ENCODE assay signal across 8 mouse cellular contexts in the genomic region with DNA sequence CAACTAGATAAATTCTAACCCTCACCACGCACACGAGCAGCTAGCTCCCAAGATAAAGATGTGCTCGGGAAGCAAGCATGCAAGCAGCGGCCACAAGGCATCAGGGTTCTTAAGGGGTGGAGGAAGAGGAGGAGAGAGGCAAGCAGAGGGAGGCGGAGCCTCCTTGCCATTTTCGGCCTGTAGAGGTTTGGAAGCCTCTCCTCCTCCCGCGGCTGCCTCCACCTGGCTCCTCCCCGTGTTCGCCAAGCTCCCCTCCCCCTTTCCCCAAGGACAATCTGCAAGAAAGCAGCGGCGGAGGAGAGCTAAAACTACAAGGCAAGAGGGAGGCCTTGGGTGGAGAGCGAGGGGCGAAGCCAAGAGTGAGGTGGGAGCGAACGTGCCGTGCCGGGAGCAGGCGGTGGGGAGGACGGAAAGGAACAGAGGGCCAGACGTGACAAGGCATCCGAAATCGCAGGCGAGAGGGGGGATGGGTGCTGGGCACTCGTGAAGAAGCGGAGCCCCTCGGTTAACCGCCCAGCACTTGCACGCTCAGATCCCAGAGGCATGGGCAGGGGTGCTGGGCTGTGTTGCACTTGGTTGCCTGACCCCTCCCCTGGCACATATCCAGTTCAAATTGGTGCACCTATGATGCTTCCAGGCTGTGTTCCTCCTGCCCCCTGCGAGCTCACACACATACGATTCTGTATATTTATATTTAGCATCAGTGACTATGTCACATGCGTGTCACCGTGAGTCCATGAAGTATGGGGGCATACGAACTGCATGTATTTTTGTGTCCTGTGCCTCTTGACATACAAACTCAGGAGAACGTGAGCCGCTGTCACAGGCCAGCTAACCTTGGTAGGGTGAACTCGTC. TPM values are rescaled to one million over a fixed set of nuclear protein-coding genes. Genes with fewer than 3 reads are reported as not detected.
A peak's percentile ranks its signal among the peaks of the same experiment; 100 is the strongest.
DNase-seq lines count a peak whose midpoint lies in the region; ATAC-seq lines count a peak whose summit lies in the region.

No protein-coding gene starts in this region.

- H3K27ac ChIP-seq in brown adipose tissue, adult 24 weeks (replicated peaks; ENCODE audit: low read depth, low read length) = 0 out of 2 replicates have a peak overlapping the region, but pooled peaks have one; percentile 16
- H3K27ac ChIP-seq in heart, embryonic 12.5 days (ENCODE audit: poor library complexity, severe bottlenecking) = peak overlapping the region; percentile 80
- peak overlapping the region; percentile 90 for H3K27ac ChIP-seq in kidney, embryonic 16.5 days (ENCODE audit: low read length)

- H3K9ac ChIP-seq in heart, embryonic 12.5 days = peak overlapping the region; percentile 81
- peak overlapping the region; percentile 88 for H3K9ac ChIP-seq in kidney, embryonic 16.5 days (replicated peaks; ENCODE audit: low read length)

- H3K27me3 ChIP-seq in heart, embryonic 12.5 days (replicated peaks) = 0 out of 2 replicates have a peak, but pooled peaks cover 13% of the 10 kb centered on the region
- no peaks in the 10 kb centered on the region for H3K27me3 ChIP-seq in kidney, embryonic 16.5 days (ENCODE audit: insufficient read depth, low read length)

- peak; percentile 91 for DNase-seq in liver
- peak; percentile 76 to 81 for DNase-seq in spleen, postnatal 4 days (ENCODE audit: low spot score in 2 of 2)

- WGBS in heart, embryonic 12.5 days = 2% methylated on average over 37 of the region's 37 CpGs
- WGBS in kidney, embryonic 16.5 days = 3% methylated on average over 37 of the region's 37 CpGs

- H3K36me3 ChIP-seq in heart, embryonic 12.5 days = peaks cover 12% of the 10 kb centered on the region
- 0 out of 2 replicates have a peak, but pooled peaks cover 5% of the 10 kb centered on the region for H3K36me3 ChIP-seq in kidney, embryonic 16.5 days (ENCODE audit: insufficient read depth, low read length)

- H3K4me3 ChIP-seq in brown adipose tissue, adult 24 weeks (ENCODE audit: insufficient read depth, low read depth, low read length) = peak overlapping the region; percentile 77
- H3K4me3 ChIP-seq in heart, embryonic 12.5 days = peak overlapping the region; percentile 63
- H3K4me3 ChIP-seq in kidney, embryonic 16.5 days (ENCODE audit: low read length) = peak overlapping the region; percentile 74

- H3K9me3 ChIP-seq in heart, embryonic 12.5 days (replicated peaks) = no peaks in the 10 kb centered on the region
- no peaks in the 10 kb centered on the region for H3K9me3 ChIP-seq in kidney, embryonic 16.5 days (ENCODE audit: low read length)

- H3K4me2 ChIP-seq in heart, embryonic 12.5 days = peak overlapping the region; percentile 81
- H3K4me2 ChIP-seq in kidney, embryonic 16.5 days (replicated peaks; ENCODE audit: low read depth, low read length) = peak overlapping the region; percentile 83

- no peaks in the 10 kb centered on the region for H3K4me1 ChIP-seq in brown adipose tissue, adult 24 weeks (ENCODE audit: control insufficient read depth, insufficient read depth, insufficient read length, low read length)
- H3K4me1 ChIP-seq in heart, embryonic 12.5 days (replicated peaks) = peaks cover 38% of the 10 kb centered on the region
- H3K4me1 ChIP-seq in kidney, embryonic 16.5 days (ENCODE audit: insufficient read depth, low read length) = peaks cover 18% of the 10 kb centered on the region

- ATAC-seq in CD4-positive, CD25-positive, alpha-beta regulatory T cell, adult 4 months = peak; percentile 99
- ATAC-seq in erythroid progenitor cell, adult 5-6 weeks (replicated peaks; ENCODE audit: low FRiP score, poor library complexity, severe bottlenecking) = peak; percentile 96
- ATAC-seq in heart, embryonic 12.5 days (ENCODE audit: insufficient number of reproducible peaks, low FRiP score) = peak; percentile 94
- peak; percentile 97 for ATAC-seq in kidney, embryonic 16.5 days (ENCODE audit: low FRiP score, low TSS enrichment)
- peak; percentile 91 for ATAC-seq in monocyte, adult 5-6 weeks (replicated peaks; ENCODE audit: insufficient number of reproducible peaks, low FRiP score, low TSS enrichment, poor library complexity, severe bottlenecking)

RNA-seq across cellular contexts. Expression of a gene that starts 15.0 kb away (rescaled TPM):
- 10 to 100 TPM; 33.4 to 34.3 TPM for polyA plus RNA-seq in CD4-positive, CD25-positive, alpha-beta regulatory T cell, adult 4 months (2017; shearing (Covaris generic))
- 6.0 and 7.7 TPM in 2 replicates for polyA plus RNA-seq in brown adipose tissue, adult 24 weeks (2012; ENCODE audit: insufficient read depth, insufficient read length, missing spikeins)
- 35.0 and 47.4 TPM in 2 replicates for total RNA-seq in erythroid progenitor cell, adult 5-6 weeks (2015; ENCODE audit: low replicate concordance)
- 42.2 and 49.9 TPM in 2 replicates for total RNA-seq in erythroid progenitor cell, adult 5-6 weeks (2017; ENCODE audit: low replicate concordance)
- polyA plus RNA-seq in heart, embryonic 12.5 days (2016; fragmentation: Nextera tagmentation; extraction: Ambion mirVana) = 26.9 and 30.1 TPM in 2 replicates
- 29.9 and 31.3 TPM in 2 replicates for polyA plus RNA-seq in kidney, embryonic 16.5 days (2015; fragmentation: Nextera tagmentation; extraction: Ambion mirVana)
- total RNA-seq in monocyte, adult 5-6 weeks (2017) = 39.4 to 66.2 TPM (median 59.8 TPM) in 3 replicates

RNA-seq across cellular contexts. Expression of a gene that starts 16.1 kb away (rescaled TPM):
- 10 to 100 TPM in 1 of 2 experiments, 1 to 10 TPM in 1; 4.8 to 13.4 TPM for polyA plus RNA-seq in CD4-positive, CD25-positive, alpha-beta regulatory T cell, adult 4 months (2017; shearing (Covaris generic))
- 55.0 and 67.2 TPM in 2 replicates for polyA plus RNA-seq in brown adipose tissue, adult 24 weeks (2012; ENCODE audit: insufficient read depth, insufficient read length, missing spikeins)
- 4.3 and 8.8 TPM in 2 replicates for total RNA-seq in erythroid progenitor cell, adult 5-6 weeks (2015; ENCODE audit: low replicate concordance)
- total RNA-seq in erythroid progenitor cell, adult 5-6 weeks (2017; ENCODE audit: low replicate concordance) = 17.8 and 22.8 TPM in 2 replicates
- polyA plus RNA-seq in heart, embryonic 12.5 days (2016; fragmentation: Nextera tagmentation; extraction: Ambion mirVana) = 80.3 and 82.2 TPM in 2 replicates
- 45.7 and 45.8 TPM in 2 replicates for polyA plus RNA-seq in kidney, embryonic 16.5 days (2015; fragmentation: Nextera tagmentation; extraction: Ambion mirVana)
- total RNA-seq in monocyte, adult 5-6 weeks (2017) = 2.6 to 3.4 TPM (median 3.3 TPM) in 3 replicates

RNA-seq across cellular contexts. Expression of a gene that starts 56.9 kb away (rescaled TPM):
- polyA plus RNA-seq in CD4-positive, CD25-positive, alpha-beta regulatory T cell, adult 4 months (2017; shearing (Covaris generic)) = 10 to 100 TPM; 33.5 to 40.1 TPM
- polyA plus RNA-seq in brown adipose tissue, adult 24 weeks (2012; ENCODE audit: insufficient read depth, insufficient read length, missing spikeins) = 31.3 and 32.9 TPM in 2 replicates
- total RNA-seq in erythroid progenitor cell, adult 5-6 weeks (2015; ENCODE audit: low replicate concordance) = 8.8 and 28.8 TPM in 2 replicates
- total RNA-seq in erythroid progenitor cell, adult 5-6 weeks (2017; ENCODE audit: low replicate concordance) = 4.2 and 8.1 TPM in 2 replicates
- polyA plus RNA-seq in heart, embryonic 12.5 days (2016; fragmentation: Nextera tagmentation; extraction: Ambion mirVana) = 76.2 and 78.9 TPM in 2 replicates
- 59.6 and 60.2 TPM in 2 replicates for polyA plus RNA-seq in kidney, embryonic 16.5 days (2015; fragmentation: Nextera tagmentation; extraction: Ambion mirVana)
- total RNA-seq in monocyte, adult 5-6 weeks (2017) = 21.4 to 28.3 TPM (median 21.7 TPM) in 3 replicates

RNA-seq across cellular contexts. Expression of a gene that starts 58.4 kb away (rescaled TPM):
- polyA plus RNA-seq in CD4-positive, CD25-positive, alpha-beta regulatory T cell, adult 4 months (2017; shearing (Covaris generic)) = under 1 TPM; 0.24 to 0.27 TPM
- polyA plus RNA-seq in brown adipose tissue, adult 24 weeks (2012; ENCODE audit: insufficient read depth, insufficient read length, missing spikeins) = not detected in 2 replicates
- total RNA-seq in erythroid progenitor cell, adult 5-6 weeks (2015; ENCODE audit: low replicate concordance) = not detected in 2 replicates
- total RNA-seq in erythroid progenitor cell, adult 5-6 weeks (2017; ENCODE audit: low replicate concordance) = not detected in 2 replicates
- 1.4 TPM in 2 replicates for polyA plus RNA-seq in heart, embryonic 12.5 days (2016; fragmentation: Nextera tagmentation; extraction: Ambion mirVana)
- polyA plus RNA-seq in kidney, embryonic 16.5 days (2015; fragmentation: Nextera tagmentation; extraction: Ambion mirVana) = 1.8 and 2.1 TPM in 2 replicates
- not detected in 3 replicates for total RNA-seq in monocyte, adult 5-6 weeks (2017)

Comparison
In these comparisons a context has a peak if more than half of its experiments do, and no peak if none do; other contexts are left out.
1. Peak in every context shown above with its lines: DNase-seq, ATAC-seq, H3K4me3 ChIP-seq and H3K27ac ChIP-seq.
2. H3K27ac ChIP-seq: peak in every context shown above with its lines; median percentile 90 in kidney, embryonic 16.5 days; 80 in heart, embryonic 12.5 days; 16 in brown adipose tissue, adult 24 weeks.